ENCODE assay signal across 12 mouse cellular contexts in the genomic region with DNA sequence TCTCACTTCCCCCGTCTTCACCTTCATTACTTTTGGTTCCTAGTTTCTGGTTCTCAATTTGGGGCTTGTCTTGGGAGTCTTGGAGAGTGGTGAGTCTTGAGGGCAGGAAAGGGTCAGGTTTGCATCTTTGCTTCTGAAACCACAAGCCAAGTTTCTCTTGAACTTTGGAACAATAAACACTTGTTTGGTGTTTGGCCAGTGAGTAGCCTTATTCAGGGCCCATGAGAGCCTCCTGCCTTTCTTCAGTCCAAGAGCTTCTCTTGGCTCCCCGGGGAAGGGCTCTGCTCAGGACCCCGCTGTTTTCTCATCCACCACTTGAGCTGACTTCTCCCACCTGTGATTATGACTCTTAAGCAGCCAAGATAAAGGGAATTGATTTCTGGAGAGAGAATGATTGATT. TPM values are rescaled to one million over a fixed set of nuclear protein-coding genes. Genes with fewer than 3 reads are reported as not detected.
DNase-seq lines count a peak whose midpoint lies in the region; ATAC-seq lines count a peak whose summit lies in the region.
"Had no signal": no experiment of that assay in that cellular context is flagged by ENCODE, and none has a peak within 500 bp of the region (broad histone marks: within the 10 kb centered on the region; RNA-seq: fewer than 3 reads in every experiment).

No protein-coding gene starts in this region.

- H3K4me2 ChIP-seq in forebrain, embryonic 13.5 days: no peak overlapping the region
- no peak overlapping the region for H3K4me2 ChIP-seq in midbrain, embryonic 13.5 days (replicated peaks)
- H3K4me2 ChIP-seq in midbrain, embryonic 11.5 days: no peak overlapping the region
- H3K4me2 ChIP-seq in intestine, embryonic 16.5 days (ENCODE audit: low read depth, low read length): no peak overlapping the region

- H3K9me3 ChIP-seq in forebrain, embryonic 13.5 days (replicated peaks): no peaks in the 10 kb centered on the region
- no peaks in the 10 kb centered on the region for H3K9me3 ChIP-seq in forebrain, embryonic 10.5 days
- no peaks in the 10 kb centered on the region for H3K9me3 ChIP-seq in midbrain, embryonic 13.5 days
- no peaks in the 10 kb centered on the region for H3K9me3 ChIP-seq in midbrain, embryonic 11.5 days (ENCODE audit: control insufficient read depth, low read length)
- no peaks in the 10 kb centered on the region for H3K9me3 ChIP-seq in intestine, embryonic 16.5 days (ENCODE audit: control insufficient read depth, low read length)

- no peak overlapping the region for H3K9ac ChIP-seq in forebrain, embryonic 13.5 days
- no peak overlapping the region for H3K9ac ChIP-seq in midbrain, embryonic 13.5 days (replicated peaks)
- H3K9ac ChIP-seq in midbrain, embryonic 11.5 days (ENCODE audit: low read length): no peak overlapping the region
- no peak overlapping the region for H3K9ac ChIP-seq in intestine, embryonic 16.5 days (ENCODE audit: low read depth, low read length)

- DNase-seq in forebrain, embryonic 10.5 days (ENCODE audit: extremely low spot score, low spot score): no peak
- DNase-seq in kidney, adult 9 months: peak; percentile 76
- DNase-seq in kidney, postnatal 10 days: no peak
- no peak for DNase-seq in midbrain, embryonic 11.5 days (ENCODE audit: low spot score, missing footprints)
- DNase-seq in thymus, postnatal 4 days: no peak
- DNase-seq: adrenal gland, adult 8-10 months; heart, postnatal 36 days; left cerebral cortex, postnatal 4 days; midbrain, embryonic 14.5 days had no signal

- WGBS in forebrain, embryonic 13.5 days: 87% methylated on average over 3 of the region's 3 CpGs
- 97% methylated on average over 3 of the region's 3 CpGs for WGBS in forebrain, embryonic 10.5 days
- 88% methylated on average over 3 of the region's 3 CpGs for WGBS in midbrain, embryonic 13.5 days
- 94% methylated on average over 3 of the region's 3 CpGs for WGBS in midbrain, embryonic 11.5 days
- WGBS in intestine, embryonic 16.5 days: 79% methylated on average over 3 of the region's 3 CpGs

- no peak for ATAC-seq in forebrain, embryonic 13.5 days
- no peak for ATAC-seq in midbrain, embryonic 13.5 days
- no peak for ATAC-seq in midbrain, embryonic 11.5 days (ENCODE audit: low FRiP score)
- no peak for ATAC-seq in intestine, embryonic 16.5 days

- H3K27me3 ChIP-seq in forebrain, embryonic 13.5 days: no peaks in the 10 kb centered on the region
- no peaks in the 10 kb centered on the region for H3K27me3 ChIP-seq in forebrain, embryonic 10.5 days (ENCODE audit: poor library complexity, severe bottlenecking)
- H3K27me3 ChIP-seq in midbrain, embryonic 13.5 days: no peaks in the 10 kb centered on the region
- H3K27me3 ChIP-seq in midbrain, embryonic 11.5 days (ENCODE audit: control insufficient read depth, insufficient read depth, low read length): no peaks in the 10 kb centered on the region
- no peaks in the 10 kb centered on the region for H3K27me3 ChIP-seq in intestine, embryonic 16.5 days (replicated peaks; ENCODE audit: control insufficient read depth, insufficient read depth, low read length)

- 0 out of 2 replicates have a peak overlapping the region, but pooled peaks have one; percentile 1 for H3K27ac ChIP-seq in forebrain, embryonic 13.5 days
- H3K27ac ChIP-seq in forebrain, embryonic 10.5 days: no peak overlapping the region
- peak overlapping the region; percentile 12; the same call in 1 of the 2 replicates for H3K27ac ChIP-seq in midbrain, embryonic 13.5 days
- H3K27ac ChIP-seq in midbrain, embryonic 11.5 days (ENCODE audit: low read depth, low read length): no peak overlapping the region
- no peak overlapping the region for H3K27ac ChIP-seq in intestine, embryonic 16.5 days (ENCODE audit: low read length)

- peaks cover 45% of the 10 kb centered on the region for H3K36me3 ChIP-seq in forebrain, embryonic 13.5 days (ENCODE audit: poor library complexity, severe bottlenecking)
- peaks cover 73% of the 10 kb centered on the region for H3K36me3 ChIP-seq in forebrain, embryonic 10.5 days (replicated peaks)
- H3K36me3 ChIP-seq in midbrain, embryonic 13.5 days: peaks cover 43% of the 10 kb centered on the region
- H3K36me3 ChIP-seq in midbrain, embryonic 11.5 days (ENCODE audit: control insufficient read depth, insufficient read depth, low read length): peaks cover 29% of the 10 kb centered on the region
- peaks cover 23% of the 10 kb centered on the region; the same call in 1 of the 2 replicates for H3K36me3 ChIP-seq in intestine, embryonic 16.5 days (ENCODE audit: control insufficient read depth, insufficient read depth, low read length)

- H3K4me1 ChIP-seq in forebrain, embryonic 13.5 days: peaks cover 29% of the 10 kb centered on the region
- H3K4me1 ChIP-seq in forebrain, embryonic 10.5 days: peaks cover 27% of the 10 kb centered on the region
- H3K4me1 ChIP-seq in midbrain, embryonic 13.5 days (replicated peaks): peaks cover 37% of the 10 kb centered on the region
- peaks cover 17% of the 10 kb centered on the region for H3K4me1 ChIP-seq in midbrain, embryonic 11.5 days (ENCODE audit: control insufficient read depth, insufficient read depth, low read length)
- peaks cover 28% of the 10 kb centered on the region for H3K4me1 ChIP-seq in intestine, embryonic 16.5 days (ENCODE audit: control insufficient read depth, insufficient read depth, low read length)

- H3K4me3 ChIP-seq in forebrain, embryonic 13.5 days: no peak overlapping the region
- no peak overlapping the region for H3K4me3 ChIP-seq in forebrain, embryonic 10.5 days
- no peak overlapping the region for H3K4me3 ChIP-seq in midbrain, embryonic 13.5 days (replicated peaks)
- no peak overlapping the region for H3K4me3 ChIP-seq in midbrain, embryonic 11.5 days (ENCODE audit: low read depth, low read length)
- H3K4me3 ChIP-seq in intestine, embryonic 16.5 days (ENCODE audit: low read length): no peak overlapping the region

RNA-seq across cellular contexts. Expression of gene Ppp1r10, which starts 6.3 kb away (rescaled TPM):
- polyA plus RNA-seq in forebrain, embryonic 13.5 days (2015; fragmentation: Nextera tagmentation; extraction: Ambion mirVana): 51.8 and 52.2 TPM in 2 replicates
- polyA plus RNA-seq in forebrain, embryonic 10.5 days (2016; fragmentation: Nextera tagmentation; extraction: Ambion mirVana): 60.5 and 61.5 TPM in 2 replicates
- 51.3 and 54.6 TPM in 2 replicates for polyA plus RNA-seq in midbrain, embryonic 13.5 days (2015; fragmentation: Nextera tagmentation; extraction: Ambion mirVana)
- 44.3 TPM in 2 replicates for polyA plus RNA-seq in midbrain, embryonic 11.5 days (2014; fragmentation: Nextera tagmentation; extraction: Ambion mirVana)
- 28.8 and 30.1 TPM in 2 replicates for polyA plus RNA-seq in intestine, embryonic 16.5 days (2015; fragmentation: Nextera tagmentation; extraction: Ambion mirVana)

RNA-seq across cellular contexts. Expression of gene Mrps18b, which starts 6.4 kb away (rescaled TPM):
- 57.1 and 62.2 TPM in 2 replicates for polyA plus RNA-seq in forebrain, embryonic 13.5 days (2015; fragmentation: Nextera tagmentation; extraction: Ambion mirVana)
- 98.2 and 107 TPM in 2 replicates for polyA plus RNA-seq in forebrain, embryonic 10.5 days (2016; fragmentation: Nextera tagmentation; extraction: Ambion mirVana)
- polyA plus RNA-seq in midbrain, embryonic 13.5 days (2015; fragmentation: Nextera tagmentation; extraction: Ambion mirVana): 49.9 and 54.6 TPM in 2 replicates
- 57.1 and 61.8 TPM in 2 replicates for polyA plus RNA-seq in midbrain, embryonic 11.5 days (2014; fragmentation: Nextera tagmentation; extraction: Ambion mirVana)
- 133 and 145 TPM in 2 replicates for polyA plus RNA-seq in intestine, embryonic 16.5 days (2015; fragmentation: Nextera tagmentation; extraction: Ambion mirVana)

RNA-seq across cellular contexts. Expression of gene Atat1, which starts 12.7 kb away (rescaled TPM):
- 331 and 355 TPM in 2 replicates for polyA plus RNA-seq in forebrain, embryonic 13.5 days (2015; fragmentation: Nextera tagmentation; extraction: Ambion mirVana)
- 102 and 105 TPM in 2 replicates for polyA plus RNA-seq in forebrain, embryonic 10.5 days (2016; fragmentation: Nextera tagmentation; extraction: Ambion mirVana)
- polyA plus RNA-seq in midbrain, embryonic 13.5 days (2015; fragmentation: Nextera tagmentation; extraction: Ambion mirVana): 458 and 466 TPM in 2 replicates
- 158 and 168 TPM in 2 replicates for polyA plus RNA-seq in midbrain, embryonic 11.5 days (2014; fragmentation: Nextera tagmentation; extraction: Ambion mirVana)
- 43.4 and 45.4 TPM in 2 replicates for polyA plus RNA-seq in intestine, embryonic 16.5 days (2015; fragmentation: Nextera tagmentation; extraction: Ambion mirVana)

RNA-seq across cellular contexts. Expression of gene 2310061I04Rik, which starts 25.3 kb away (rescaled TPM):
- polyA plus RNA-seq in forebrain, embryonic 13.5 days (2015; fragmentation: Nextera tagmentation; extraction: Ambion mirVana): 31.6 and 36.6 TPM in 2 replicates
- polyA plus RNA-seq in forebrain, embryonic 10.5 days (2016; fragmentation: Nextera tagmentation; extraction: Ambion mirVana): 29.8 and 32.4 TPM in 2 replicates
- polyA plus RNA-seq in midbrain, embryonic 13.5 days (2015; fragmentation: Nextera tagmentation; extraction: Ambion mirVana): 34.7 and 36.8 TPM in 2 replicates
- 22.7 and 23.3 TPM in 2 replicates for polyA plus RNA-seq in midbrain, embryonic 11.5 days (2014; fragmentation: Nextera tagmentation; extraction: Ambion mirVana)
- 29.1 and 30.1 TPM in 2 replicates for polyA plus RNA-seq in intestine, embryonic 16.5 days (2015; fragmentation: Nextera tagmentation; extraction: Ambion mirVana)

RNA-seq across cellular contexts. Expression of gene Dhx16, which starts 42.9 kb away (rescaled TPM):
- polyA plus RNA-seq in forebrain, embryonic 13.5 days (2015; fragmentation: Nextera tagmentation; extraction: Ambion mirVana): 38.6 and 39.9 TPM in 2 replicates
- 59.6 and 60.3 TPM in 2 replicates for polyA plus RNA-seq in forebrain, embryonic 10.5 days (2016; fragmentation: Nextera tagmentation; extraction: Ambion mirVana)
- 34.3 and 37.3 TPM in 2 replicates for polyA plus RNA-seq in midbrain, embryonic 13.5 days (2015; fragmentation: Nextera tagmentation; extraction: Ambion mirVana)
- polyA plus RNA-seq in midbrain, embryonic 11.5 days (2014; fragmentation: Nextera tagmentation; extraction: Ambion mirVana): 39.0 and 43.6 TPM in 2 replicates
- 36.0 and 38.3 TPM in 2 replicates for polyA plus RNA-seq in intestine, embryonic 16.5 days (2015; fragmentation: Nextera tagmentation; extraction: Ambion mirVana)

Comparison
In these comparisons a context has a peak if more than half of its experiments do, and no peak if none do; other contexts are left out.
1. H3K27ac ChIP-seq: peak in forebrain, embryonic 13.5 days (single experiment) and midbrain, embryonic 13.5 days (single experiment); none in forebrain, embryonic 10.5 days (single experiment), midbrain, embryonic 11.5 days (single experiment) and intestine, embryonic 16.5 days (single experiment).